ENCODE assay signal across 11 mouse cellular contexts in the genomic region with DNA sequence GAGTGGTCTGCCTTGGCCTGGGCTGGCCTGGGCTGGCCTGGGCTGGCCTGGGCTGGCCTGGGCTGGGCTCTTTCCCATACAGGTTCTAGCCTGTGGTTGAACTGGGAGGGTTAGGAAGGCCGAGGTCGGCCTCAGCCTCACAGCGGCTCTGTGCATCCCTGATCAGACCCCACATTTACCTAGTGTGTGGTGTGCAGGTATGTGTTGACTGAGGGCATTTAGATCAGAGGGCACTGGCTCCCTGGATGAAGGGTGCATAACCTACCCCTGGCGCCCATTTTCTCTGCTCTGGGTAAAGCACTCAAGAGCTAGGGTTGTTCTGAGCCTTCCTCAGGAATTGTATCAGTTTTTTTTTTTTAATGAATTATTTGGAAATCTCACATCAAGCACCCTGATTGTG. TPM values are rescaled to one million over a fixed set of nuclear protein-coding genes. Genes with fewer than 3 reads are reported as not detected.
DNase-seq lines count a peak whose midpoint lies in the region; ATAC-seq and TF ChIP-seq lines count a peak whose summit lies in the region.
"Had no signal": no experiment of that assay in that cellular context is flagged by ENCODE, and none has a peak within 500 bp of the region (broad histone marks: within the 10 kb centered on the region; RNA-seq: fewer than 3 reads in every experiment).

A gene (plus strand): TSS at position 224 of the 400 bp plus-strand sequence.

- H3K27ac ChIP-seq in forebrain, postnatal 0 days (ENCODE audit: low read depth, low read length), result no peak within 1 kb of the TSS
- H3K27ac ChIP-seq in forebrain, embryonic 16.5 days (ENCODE audit: low read length), result no peak within 1 kb of the TSS
- H3K27ac ChIP-seq in lung, embryonic 14.5 days (ENCODE audit: low read depth), result no peak within 1 kb of the TSS
- no peak within 1 kb of the TSS for H3K27ac ChIP-seq in hindbrain, embryonic 13.5 days

- 92% methylated on average over 4 of the region's 4 CpGs for WGBS in forebrain, postnatal 0 days
- WGBS in forebrain, embryonic 16.5 days, result 69% methylated on average over 4 of the region's 4 CpGs
- WGBS in lung, embryonic 14.5 days, result 78% methylated on average over 4 of the region's 4 CpGs
- WGBS in hindbrain, embryonic 13.5 days, result 88% methylated on average over 4 of the region's 4 CpGs

- peak within 1 kb of the TSS; percentile 89; the same call in 1 of the 2 replicates for H3K4me2 ChIP-seq in forebrain, postnatal 0 days (ENCODE audit: low read depth)
- H3K4me2 ChIP-seq in forebrain, embryonic 16.5 days (ENCODE audit: low read length), result no peak within 1 kb of the TSS
- H3K4me2 ChIP-seq in lung, embryonic 14.5 days, result peak within 1 kb of the TSS; percentile 92
- H3K4me2 ChIP-seq in hindbrain, embryonic 13.5 days, result peak within 1 kb of the TSS; percentile 86
- H3K4me2 ChIP-seq in myocyte (ENCODE audit: low read depth), result peak within 1 kb of the TSS; percentile 85

- no peak within 1 kb of the TSS for H3K9ac ChIP-seq in forebrain, postnatal 0 days
- no peak within 1 kb of the TSS for H3K9ac ChIP-seq in forebrain, embryonic 16.5 days (replicated peaks; ENCODE audit: low read depth, low read length)
- peak within 1 kb of the TSS; percentile 6; the same call in 1 of the 2 replicates for H3K9ac ChIP-seq in lung, embryonic 14.5 days
- H3K9ac ChIP-seq in hindbrain, embryonic 13.5 days, result no peak within 1 kb of the TSS

- H3K79me2 ChIP-seq in myocyte (ENCODE audit: control insufficient read depth, insufficient read depth), result no peaks in the 10 kb centered on the region

- H3K4me3 ChIP-seq in forebrain, postnatal 0 days (ENCODE audit: low read depth, low read length), result no peak within 1 kb of the TSS
- no peak within 1 kb of the TSS; the same call in 1 of the 2 replicates for H3K4me3 ChIP-seq in forebrain, embryonic 16.5 days (replicated peaks; ENCODE audit: low read length)
- peak within 1 kb of the TSS; percentile 54 for H3K4me3 ChIP-seq in lung, embryonic 14.5 days (ENCODE audit: low read depth, low read length)
- no peak within 1 kb of the TSS for H3K4me3 ChIP-seq in hindbrain, embryonic 13.5 days
- peak within 1 kb of the TSS; percentile 29 for H3K4me3 ChIP-seq in myocyte

- H3K36me3 ChIP-seq in forebrain, postnatal 0 days (ENCODE audit: insufficient read depth), result no peaks in the 10 kb centered on the region
- no peaks in the 10 kb centered on the region for H3K36me3 ChIP-seq in forebrain, embryonic 16.5 days (ENCODE audit: control insufficient read depth, insufficient read depth)
- 0 out of 2 replicates have a peak, but pooled peaks cover 2% of the 10 kb centered on the region for H3K36me3 ChIP-seq in lung, embryonic 14.5 days (ENCODE audit: insufficient read depth)
- H3K36me3 ChIP-seq in hindbrain, embryonic 13.5 days, result no peaks in the 10 kb centered on the region
- H3K36me3 ChIP-seq in myocyte (ENCODE audit: control insufficient read depth, insufficient read depth), result no peaks in the 10 kb centered on the region

- no peaks in the 10 kb centered on the region for H3K9me3 ChIP-seq in forebrain, postnatal 0 days (ENCODE audit: low read length)
- H3K9me3 ChIP-seq in forebrain, embryonic 16.5 days (ENCODE audit: control insufficient read depth, low read length), result no peaks in the 10 kb centered on the region
- no peaks in the 10 kb centered on the region for H3K9me3 ChIP-seq in lung, embryonic 14.5 days (ENCODE audit: low read depth, low read length)
- no peaks in the 10 kb centered on the region for H3K9me3 ChIP-seq in hindbrain, embryonic 13.5 days

- H3K27me3 ChIP-seq in forebrain, postnatal 0 days (ENCODE audit: insufficient read depth, low read length), result peaks cover 15% of the 10 kb centered on the region
- peaks cover 24% of the 10 kb centered on the region for H3K27me3 ChIP-seq in forebrain, embryonic 16.5 days (replicated peaks; ENCODE audit: control insufficient read depth, insufficient read depth, low read length)
- H3K27me3 ChIP-seq in lung, embryonic 14.5 days (ENCODE audit: insufficient read depth, low read length), result peaks cover 20% of the 10 kb centered on the region
- H3K27me3 ChIP-seq in hindbrain, embryonic 13.5 days, result peaks cover 72% of the 10 kb centered on the region
- no peaks in the 10 kb centered on the region for H3K27me3 ChIP-seq in myocyte (ENCODE audit: control insufficient read depth, insufficient read depth, insufficient read length)

- no peak within 1 kb of the TSS for H3ac ChIP-seq in myocyte (ENCODE audit: control insufficient read depth, insufficient read length)

- no peak for ATAC-seq in forebrain, postnatal 0 days
- no peak for ATAC-seq in forebrain, embryonic 16.5 days
- ATAC-seq in lung, embryonic 14.5 days (ENCODE audit: insufficient read depth), result no peak
- no peak for ATAC-seq in hindbrain, embryonic 13.5 days (ENCODE audit: low FRiP score)

- DNase-seq in forebrain, postnatal 0 days, result no peak
- no peak for DNase-seq in lung, embryonic 14.5 days
- no peak for DNase-seq in lung, postnatal 36 days
- no peak for DNase-seq in urinary bladder, postnatal 25 days (ENCODE audit: low spot score)
- no peak for DNase-seq in left cerebral cortex, postnatal 36 days (ENCODE audit: low spot score in 2 of 2)
- DNase-seq: cerebellum, adult 18-20 months had no signal

- TF ChIP-seq CTCF in forebrain, postnatal 0 days (IDR thresholded peaks at IDR 0.05; ENCODE audit: low read depth), result no peak
- TF ChIP-seq CTCF in lung, embryonic 14.5 days (IDR thresholded peaks at IDR 0.05; ENCODE audit: low read depth), result no peak

- intact Hi-C loops in left cerebral cortex, postnatal 36 days (cut with DNase I), result loop anchor here (10.0 kb wide), 1 partner anchor 174 kb away; no protein-coding TSS in a partner anchor

- H3K4me1 ChIP-seq in forebrain, postnatal 0 days (ENCODE audit: insufficient read depth), result no peaks in the 10 kb centered on the region
- peaks cover 9% of the 10 kb centered on the region; the same call in 1 of the 2 replicates for H3K4me1 ChIP-seq in forebrain, embryonic 16.5 days (replicated peaks; ENCODE audit: control insufficient read depth, insufficient read depth, low read length)
- H3K4me1 ChIP-seq in lung, embryonic 14.5 days (ENCODE audit: insufficient read depth), result no peaks in the 10 kb centered on the region
- H3K4me1 ChIP-seq in hindbrain, embryonic 13.5 days (replicated peaks), result peaks cover 13% of the 10 kb centered on the region

- TF ChIP-seq POLR2A in myocyte (IDR thresholded peaks at IDR 0.05; ENCODE audit: insufficient read length, low read depth), result no peak

TF ChIP-seq in myocyte, 11 proteins besides CTCF, POLR2A, EP300 and RAD21:
- TF ChIP-seq SRF (IDR thresholded peaks at IDR 0.05; ENCODE audit: control insufficient read depth, insufficient read length, low read depth) (no peak), MYOG (IDR thresholded peaks at IDR 0.05; ENCODE audit: control insufficient read depth in 1 of 3, insufficient read depth in 1 of 3, insufficient read length in 2 of 3, low read depth in 2 of 3) (no peak), CEBPB (IDR thresholded peaks at IDR 0.05; ENCODE audit: insufficient read depth, poor library complexity, severe bottlenecking) (no peak), TCF12 (IDR thresholded peaks at IDR 0.05; ENCODE audit: insufficient read depth, poor library complexity, severe bottlenecking) (no peak), TCF3 (IDR thresholded peaks at IDR 0.05; ENCODE audit: insufficient read length, low read depth) (no peak)

RNA-seq across cellular contexts. Expression of the gene that starts here (rescaled TPM):
- not detected in 2 replicates for total RNA-seq in forebrain, postnatal 0 days (2014; rRNA removed)
- not detected in 2 replicates for polyA plus RNA-seq in forebrain, postnatal 0 days (2015; fragmentation: Nextera tagmentation; extraction: Ambion mirVana)
- not detected in 2 replicates for polyA plus RNA-seq in forebrain, embryonic 16.5 days (2015; fragmentation: Nextera tagmentation; extraction: Ambion mirVana)
- not detected in 2 replicates for polyA plus RNA-seq in lung, embryonic 14.5 days (2014; fragmentation: Nextera tagmentation; extraction: Ambion mirVana)
- polyA plus RNA-seq in hindbrain, embryonic 13.5 days (2015; fragmentation: Nextera tagmentation; extraction: Ambion mirVana), result not detected in 2 replicates
- polyA plus RNA-seq in myocyte (2012; fragmentation: generic; extraction: Trizol), result 0.01 TPM
- not detected for total RNA-seq in left cerebral cortex, postnatal 36 days (2021)
- total RNA-seq: left cerebral cortex, postnatal 14 days had no signal
- polyA plus RNA-seq: neural tube, embryonic 14.5 days had no signal

Comparison
In these comparisons a context has a peak if more than half of its experiments do, and no peak if none do; other contexts are left out.
1. H3K4me3 ChIP-seq: peak in lung, embryonic 14.5 days (single experiment) and myocyte (single experiment); none in forebrain, postnatal 0 days (single experiment), forebrain, embryonic 16.5 days (single experiment) and hindbrain, embryonic 13.5 days (single experiment).